Mouse (Mus musculus) spleen, postnatal 36 days (tissue): ENCODE results near the gene Nacc1.

Experiments used
- DNase-seq, 2 experiments: peaks; one replicate each; pipeline ENCODE4 v3.0.0; 2022; ENCODE audit warnings: low spot score in 2 of 2, mixed read lengths in 1 of 2

The Nacc1 gene

DNA sequence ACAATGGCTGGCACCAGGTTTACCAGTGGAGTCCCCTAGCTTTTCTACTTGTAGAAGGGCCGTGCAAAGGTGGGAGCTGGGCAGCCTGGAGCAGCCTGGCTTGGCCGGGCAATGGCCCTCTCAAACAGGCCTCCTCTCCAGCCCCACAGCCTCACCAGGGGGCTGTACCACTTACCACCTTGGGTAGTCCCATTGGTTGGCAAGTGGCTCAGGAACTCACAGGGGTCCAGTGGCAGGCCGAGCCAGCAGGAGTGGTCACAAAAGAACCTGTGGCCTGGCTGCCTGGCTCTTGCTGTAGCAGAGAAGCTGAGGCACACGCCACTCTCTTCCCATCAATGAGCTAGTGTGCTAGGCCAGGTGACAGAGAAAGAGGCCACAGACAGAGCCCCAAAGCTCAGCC, 26.5 kb upstream of the Nacc1 start:
- DNase-seq, result no peak

DNA sequence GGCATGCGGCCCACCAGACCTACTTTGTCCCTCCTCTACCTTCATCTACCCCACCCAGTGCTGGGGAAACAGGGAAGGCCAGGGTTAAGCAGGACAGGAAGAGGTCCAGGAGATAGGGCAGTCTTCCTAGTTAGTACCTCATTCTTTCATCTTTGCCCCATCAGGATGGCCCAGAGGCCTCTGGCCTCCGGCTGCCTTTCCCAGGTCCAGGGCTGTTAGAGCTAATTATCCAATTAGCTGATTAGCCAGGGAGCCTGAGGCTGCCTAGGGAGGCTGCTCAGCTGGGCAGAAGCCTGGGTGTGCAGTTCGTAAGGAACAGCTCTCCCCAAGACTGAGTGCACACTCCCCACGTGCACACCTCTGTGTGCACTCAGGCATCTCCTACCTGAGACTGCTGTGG, 25.7 kb upstream of the Nacc1 start:
- no peak for DNase-seq

DNA sequence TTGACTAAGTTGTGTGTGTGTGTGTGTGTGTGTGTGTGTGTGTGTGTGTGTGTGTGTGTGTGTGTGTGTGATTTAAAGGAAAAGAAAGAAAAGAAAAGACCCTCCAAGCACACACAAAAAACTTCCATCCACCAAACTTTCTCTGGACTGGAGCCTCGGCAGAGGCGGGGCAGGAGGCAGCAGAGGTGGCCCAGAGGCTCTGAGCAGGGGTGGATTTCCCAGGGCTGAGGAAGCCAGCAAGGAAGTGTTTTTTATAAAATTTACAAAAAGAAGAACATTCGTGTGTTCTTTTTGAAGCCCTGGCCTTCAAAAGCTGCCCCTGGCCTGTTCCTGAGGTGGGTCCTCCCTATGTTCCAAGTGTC, 25.1 kb upstream of the Nacc1 start:
- no peak for DNase-seq

DNA sequence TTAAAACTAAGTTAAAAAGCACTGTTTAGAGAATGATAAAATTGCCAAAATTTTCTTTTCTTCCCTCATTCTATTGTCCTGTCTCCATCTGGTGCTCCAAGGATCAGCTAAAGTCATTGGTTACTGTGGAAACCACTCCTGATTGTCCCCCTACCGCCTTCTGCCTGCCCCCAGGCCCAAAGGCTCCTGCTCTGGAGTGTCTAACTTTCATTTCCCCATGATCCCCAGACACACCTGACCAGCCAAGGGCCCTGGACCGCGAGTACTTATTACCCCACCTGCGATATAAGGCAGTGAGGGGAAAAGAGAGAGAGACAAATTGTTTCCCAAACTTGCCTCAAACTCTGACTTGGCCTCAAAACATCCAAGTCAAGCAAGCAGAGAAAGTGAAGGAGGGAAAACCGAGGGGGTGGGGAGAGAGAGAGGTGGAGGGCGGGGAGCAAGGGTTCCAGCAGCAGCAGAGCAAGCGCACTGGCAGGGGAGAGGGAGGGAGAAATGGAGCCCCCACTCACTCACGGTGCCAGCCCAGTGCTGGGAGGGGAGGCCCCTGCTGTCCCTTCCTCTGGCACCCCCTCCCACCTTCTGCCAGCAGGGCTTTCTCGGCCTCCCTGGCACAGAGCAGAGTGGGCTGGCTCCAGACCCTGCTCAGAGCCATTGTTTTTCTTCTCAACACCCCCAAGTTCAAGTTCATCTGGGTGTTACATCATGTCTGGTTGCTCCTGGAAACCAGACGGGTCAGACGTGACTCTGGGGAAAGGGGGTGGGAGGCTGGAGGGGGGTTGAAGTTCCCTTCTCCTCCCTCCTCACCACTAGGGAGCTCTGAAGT, 24.5 kb upstream of the Nacc1 start:
- no peak for DNase-seq

DNA sequence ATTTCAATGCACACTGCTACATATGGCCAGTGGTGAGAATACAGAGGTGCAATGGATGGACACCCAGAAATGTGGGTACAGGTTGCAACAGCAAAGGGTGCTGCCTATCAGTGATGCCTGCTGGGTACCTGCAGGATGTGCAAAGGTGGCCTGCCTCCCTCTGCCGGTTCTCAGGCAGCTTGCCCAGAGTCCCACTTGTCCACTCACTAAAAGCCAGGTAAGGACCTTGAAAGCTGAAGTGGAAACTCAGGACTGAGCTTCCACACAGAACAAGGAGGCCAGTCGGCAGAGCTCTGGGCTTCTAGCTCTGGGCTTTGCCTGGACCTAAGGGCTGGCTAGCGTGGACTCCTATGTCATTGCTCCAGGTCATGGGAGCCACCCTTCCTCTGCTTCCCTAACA, 23.6 kb upstream of the Nacc1 start:
- DNase-seq, result no peak

DNA sequence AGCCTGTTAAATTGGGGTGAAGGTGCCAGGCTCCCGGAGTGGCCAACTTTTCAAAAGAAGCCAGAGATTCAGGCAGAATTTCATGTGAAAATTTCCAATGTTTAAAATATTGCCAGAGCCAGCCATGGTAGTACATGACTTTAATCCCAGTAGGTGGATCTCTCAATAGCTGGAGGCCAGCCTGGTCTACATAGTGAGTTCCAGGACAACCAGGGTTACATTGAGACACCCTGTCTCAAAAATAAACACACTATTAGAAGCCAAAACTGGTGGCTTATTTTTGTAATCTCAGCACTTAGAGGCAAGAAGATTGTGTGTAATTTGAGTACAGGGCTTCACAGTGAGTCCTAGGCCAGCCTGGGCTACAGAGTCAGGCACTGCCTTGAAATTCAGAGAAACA, 22.3 kb upstream of the Nacc1 start:
- DNase-seq, result no peak

DNA sequence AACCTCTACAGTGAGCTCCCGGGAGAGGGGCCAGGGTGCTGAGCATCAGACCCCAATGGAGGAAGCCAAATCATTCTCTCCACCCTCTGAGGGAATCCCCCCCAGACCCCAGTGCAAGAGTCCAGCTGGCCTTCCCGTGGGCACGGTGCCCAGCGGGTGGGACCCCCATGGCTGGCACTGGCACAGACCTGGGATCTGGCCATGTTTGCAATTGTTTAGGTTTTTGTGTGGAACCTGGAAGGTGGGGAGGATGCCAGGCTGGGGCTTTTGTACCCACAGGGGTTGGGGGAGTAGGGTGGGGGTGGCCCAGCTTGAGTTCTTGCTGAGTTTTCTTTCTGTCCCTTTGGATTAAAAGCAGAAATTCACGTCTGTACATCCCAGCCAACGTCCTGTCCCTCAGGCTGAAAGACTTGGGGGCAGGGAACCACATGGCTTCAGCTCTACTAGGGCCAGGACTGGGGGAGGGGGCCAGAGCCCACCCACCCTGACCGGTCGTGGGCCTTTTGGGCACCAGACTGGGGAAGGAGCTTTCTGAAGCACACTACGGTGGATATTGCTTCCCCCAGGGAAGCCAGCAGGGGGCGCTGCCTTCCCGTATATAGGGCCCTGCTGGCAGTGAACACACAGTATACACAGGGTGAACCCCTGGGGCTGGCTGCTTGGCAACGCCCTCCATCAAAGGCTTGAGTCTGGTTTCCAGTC, 21.3 kb upstream of the Nacc1 start:
- peak; percentile 78 to 87 for DNase-seq

DNA sequence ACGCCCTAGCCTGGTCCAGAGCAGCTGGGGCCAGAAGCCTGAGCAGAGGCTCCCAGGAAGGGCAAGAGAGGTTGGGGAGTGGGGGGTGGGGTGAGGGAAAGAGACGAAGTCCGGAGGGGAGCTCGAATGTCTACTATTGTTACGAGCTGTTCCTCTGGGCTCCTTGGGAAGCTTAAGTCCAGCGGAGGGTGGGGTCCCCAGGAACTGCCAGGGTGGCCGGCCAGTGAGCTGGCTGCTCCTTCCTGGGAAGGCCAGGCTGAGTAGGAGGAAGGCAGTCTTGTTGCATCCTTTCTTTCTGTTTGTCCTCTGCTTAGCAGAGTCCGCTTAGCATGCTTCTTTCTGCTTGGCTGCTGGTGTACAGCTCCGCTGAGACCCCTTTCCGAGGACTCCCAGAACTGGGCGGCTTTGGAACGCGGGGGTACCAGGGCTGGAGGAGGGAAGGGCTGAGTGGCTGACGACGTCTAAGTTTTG, 20.4 kb upstream of the Nacc1 start:
- DNase-seq, result no peak

DNA sequence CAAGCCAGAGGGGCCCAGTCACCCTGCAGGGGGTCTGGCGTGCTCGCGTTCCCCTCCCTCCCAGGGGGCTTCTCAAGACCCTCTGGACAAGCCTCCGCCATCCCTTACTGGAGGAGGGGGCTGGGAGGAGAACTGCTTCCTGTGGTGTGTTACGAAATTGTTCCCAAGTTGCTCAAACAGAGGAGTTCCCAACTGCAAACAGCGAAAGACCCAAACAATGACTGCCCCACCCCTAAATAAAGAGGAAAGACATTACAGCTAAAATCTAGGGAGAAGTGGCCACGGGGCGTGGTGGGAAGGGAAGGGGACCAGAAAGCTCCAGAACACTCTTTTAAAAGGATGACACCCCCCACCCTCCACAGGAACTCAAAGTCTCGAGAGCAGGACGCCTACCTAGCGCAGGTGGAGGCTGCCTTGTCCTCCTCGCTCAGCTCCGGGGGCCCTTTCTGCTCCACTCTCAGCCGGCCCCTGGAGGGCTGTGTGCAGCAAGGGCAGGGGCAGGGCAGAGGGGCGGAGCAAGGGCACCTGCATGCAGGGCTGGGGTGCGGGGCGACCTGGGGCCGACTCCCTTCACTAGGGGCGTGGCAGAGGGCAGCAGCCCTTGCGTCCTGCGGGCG, 19.7 kb upstream of the Nacc1 start:
- peak; percentile 88 to 90 for DNase-seq

DNA sequence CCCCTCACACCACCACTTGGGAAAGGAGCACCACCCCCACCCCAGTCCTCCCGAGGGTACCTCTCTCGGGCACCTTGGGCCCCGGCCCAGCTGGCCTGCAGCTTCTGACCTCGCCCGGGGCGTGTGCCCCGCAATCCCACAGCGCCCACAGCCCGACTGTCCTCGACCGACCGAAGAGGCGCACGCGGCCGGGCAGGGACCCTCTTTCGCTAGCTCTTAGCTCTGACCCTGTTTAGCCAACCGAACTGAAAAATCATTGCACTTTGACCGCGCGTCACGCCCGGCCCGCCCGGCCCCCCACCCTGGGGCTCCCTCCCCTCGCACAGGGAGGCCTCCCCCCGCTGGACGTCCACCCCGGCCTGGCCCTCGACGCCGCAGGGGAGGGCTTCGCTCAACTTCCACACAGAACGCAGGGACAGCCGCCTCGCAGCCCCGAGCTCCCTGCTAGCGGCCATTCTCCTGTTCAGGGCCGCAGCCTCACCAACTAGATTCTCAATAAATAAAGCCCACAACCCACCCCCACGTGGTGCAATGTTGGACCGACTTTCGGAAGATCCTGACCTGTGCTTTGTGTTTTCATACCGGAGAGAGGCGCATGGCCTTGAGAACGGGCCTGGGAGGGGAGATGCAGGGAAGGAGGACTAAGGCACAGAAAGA, 19.1 kb upstream of the Nacc1 start:
- DNase-seq, result no peak

DNA sequence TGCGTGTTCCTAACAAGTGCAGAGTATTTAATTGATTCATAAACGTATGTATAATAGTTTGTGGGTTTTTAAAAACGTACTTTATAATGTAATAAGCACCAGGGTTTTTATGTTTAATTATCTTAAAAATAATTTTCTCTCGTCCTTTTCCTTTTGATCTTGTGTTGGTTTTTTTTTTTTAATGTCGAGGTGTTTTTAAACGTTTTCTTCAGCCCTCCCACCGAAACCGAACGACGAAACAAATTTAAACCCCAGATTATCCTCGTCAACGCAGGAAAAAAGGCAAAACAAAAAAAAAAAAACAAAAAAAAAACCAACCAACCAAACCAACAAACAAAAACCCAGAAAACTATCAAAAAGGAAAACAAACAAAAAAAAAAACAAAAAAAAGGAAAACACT, 18.3 kb upstream of the Nacc1 start:
- no peak for DNase-seq

DNA sequence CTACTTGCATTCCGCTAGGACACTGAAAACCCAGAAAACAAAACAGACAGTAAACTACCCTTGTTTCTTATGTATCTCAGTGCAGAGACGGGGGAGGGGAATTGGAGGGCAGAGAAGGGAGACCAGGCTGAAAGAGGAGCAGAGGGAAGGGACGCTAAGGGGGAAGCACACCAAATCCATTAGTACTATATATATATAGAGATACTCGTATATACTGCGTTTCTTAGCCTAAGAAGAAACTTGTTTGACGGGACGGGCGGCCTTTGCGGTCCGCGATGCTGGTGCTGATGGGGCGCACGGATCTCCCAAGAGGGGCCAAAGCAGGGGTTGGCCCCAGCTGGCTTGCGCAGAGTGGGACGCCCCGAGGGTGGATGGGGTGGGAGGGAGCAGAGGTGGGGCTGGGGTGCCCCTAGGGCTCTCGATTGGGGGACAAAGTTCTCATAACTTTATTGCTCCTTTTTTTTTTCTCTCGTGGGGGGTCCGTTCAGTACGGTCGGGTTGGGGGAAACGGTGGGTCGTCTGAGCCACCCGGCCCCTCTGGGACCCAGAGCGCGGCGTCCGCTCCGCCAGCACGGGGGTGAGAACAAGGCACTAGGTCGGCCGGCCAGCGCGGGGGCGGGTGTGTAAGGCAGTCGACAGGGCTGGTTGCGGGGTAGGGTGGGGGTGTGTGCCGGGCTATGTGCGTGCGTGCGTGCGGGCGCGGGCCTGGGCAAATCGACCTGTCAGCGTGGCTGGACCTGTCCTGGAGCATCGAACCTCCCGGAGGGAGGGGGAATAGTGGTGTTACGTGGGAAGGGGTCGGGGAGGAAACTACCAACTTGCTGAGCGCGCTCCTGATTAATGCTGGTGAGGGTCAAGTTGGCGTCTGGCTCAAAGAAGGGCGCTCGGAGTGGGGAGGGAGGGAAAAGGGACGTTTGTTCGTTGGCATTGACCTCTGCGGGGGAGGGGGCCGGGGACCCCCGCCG, 17.5 kb upstream of the Nacc1 start:
- peak; percentile 63 to 68 for DNase-seq

DNA sequence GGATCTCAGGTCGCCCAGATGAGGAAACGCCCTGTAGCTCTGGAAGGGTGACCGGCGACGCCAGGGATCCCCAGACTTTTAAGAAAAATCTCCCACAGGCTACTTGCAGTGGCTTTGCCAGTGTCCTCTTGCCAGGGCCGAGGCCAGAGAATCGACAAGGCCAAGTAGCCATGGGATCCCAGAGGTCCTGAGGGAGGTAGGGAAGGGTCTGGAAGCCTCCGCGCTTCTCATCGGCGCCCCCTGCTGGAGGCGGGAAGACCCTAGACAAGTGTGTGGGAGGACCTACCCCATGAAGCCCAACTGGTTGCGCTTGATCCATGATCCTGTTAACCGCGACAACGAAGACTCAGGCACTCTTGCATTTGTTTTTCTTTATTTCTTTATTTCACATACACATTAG, 16.7 kb upstream of the Nacc1 start:
- peak; percentile 75 to 85 for DNase-seq

DNA sequence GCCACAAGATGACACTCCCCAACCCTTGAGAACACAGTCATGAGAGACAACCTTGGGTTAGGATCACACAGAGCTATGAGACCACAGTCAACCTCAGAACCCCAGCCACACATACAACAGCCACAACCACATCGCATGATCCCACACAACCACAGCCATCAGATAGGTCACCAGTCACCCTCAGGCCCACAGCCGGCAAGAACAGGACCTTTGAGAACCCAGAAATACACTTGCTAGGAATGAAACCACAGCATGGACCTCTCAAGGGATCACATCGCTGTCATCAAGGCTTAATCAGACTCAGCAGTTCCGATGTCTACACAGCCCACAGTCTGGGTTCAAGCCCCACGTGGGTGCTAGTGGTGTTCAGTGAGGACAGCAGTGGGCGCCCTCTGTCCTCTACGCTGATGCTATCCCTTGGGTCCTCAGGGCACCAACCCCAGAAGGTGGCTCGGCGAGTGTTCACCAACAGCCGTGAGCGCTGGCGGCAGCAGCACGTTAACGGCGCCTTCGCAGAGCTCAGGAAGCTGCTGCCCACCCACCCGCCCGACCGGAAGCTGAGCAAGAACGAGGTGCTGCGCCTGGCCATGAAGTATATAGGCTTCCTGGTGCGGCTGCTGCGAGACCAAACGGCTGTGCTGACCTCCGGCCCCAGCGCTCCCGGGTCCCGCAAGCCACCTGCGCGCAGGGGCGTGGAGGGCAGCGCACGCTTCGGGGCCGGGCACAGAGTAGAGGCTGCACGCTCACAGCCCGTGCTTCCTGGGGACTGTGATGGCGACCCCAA, 16.0 kb upstream of the Nacc1 start:
- peak; percentile 52 to 57 for DNase-seq

DNA sequence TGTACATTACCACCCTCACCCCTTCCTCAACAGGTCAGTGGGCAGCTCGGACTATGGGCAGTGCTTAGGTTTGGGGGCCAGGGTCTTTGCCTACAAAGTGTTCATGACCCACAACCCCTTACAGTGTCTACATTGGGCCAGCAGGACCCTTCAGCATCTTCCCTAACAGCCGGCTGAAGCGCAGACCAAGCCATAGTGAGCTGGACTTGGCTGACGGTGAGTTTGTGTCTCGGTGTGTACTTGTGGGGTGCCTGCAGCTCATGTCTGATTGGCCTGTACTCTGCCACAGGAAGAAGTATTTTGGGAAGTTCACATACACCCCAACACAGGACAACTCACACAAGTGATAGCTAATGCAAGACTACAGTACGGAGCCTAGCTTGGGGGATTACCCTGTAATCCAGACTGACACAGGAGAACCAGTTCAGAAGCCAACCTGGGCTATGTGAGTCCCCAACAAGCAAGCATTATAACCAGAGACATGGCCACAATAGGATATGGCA, 15.4 kb upstream of the Nacc1 start:
- peak; percentile 30 to 36 for DNase-seq

DNA sequence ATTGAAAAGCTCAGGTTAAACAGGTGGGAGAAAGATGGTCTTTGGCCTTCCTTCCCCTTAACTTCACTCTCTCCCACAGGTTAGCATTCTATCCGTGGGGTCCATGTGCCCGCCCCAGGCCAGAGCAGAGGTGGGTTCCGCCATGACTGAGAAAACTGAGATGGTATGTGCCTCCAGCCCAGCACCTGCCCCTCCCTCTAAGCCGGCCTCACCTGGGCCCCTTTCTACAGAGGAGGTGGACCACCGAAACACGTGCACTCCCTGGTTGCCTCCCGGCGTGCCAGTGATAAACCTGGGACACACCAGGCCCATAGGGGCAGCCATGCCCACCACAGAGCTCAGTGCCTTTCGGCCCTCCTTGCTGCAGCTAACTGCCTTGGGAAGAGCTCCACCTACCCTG, 14.9 kb upstream of the Nacc1 start:
- DNase-seq, result peak; percentile 24 to 34

DNA sequence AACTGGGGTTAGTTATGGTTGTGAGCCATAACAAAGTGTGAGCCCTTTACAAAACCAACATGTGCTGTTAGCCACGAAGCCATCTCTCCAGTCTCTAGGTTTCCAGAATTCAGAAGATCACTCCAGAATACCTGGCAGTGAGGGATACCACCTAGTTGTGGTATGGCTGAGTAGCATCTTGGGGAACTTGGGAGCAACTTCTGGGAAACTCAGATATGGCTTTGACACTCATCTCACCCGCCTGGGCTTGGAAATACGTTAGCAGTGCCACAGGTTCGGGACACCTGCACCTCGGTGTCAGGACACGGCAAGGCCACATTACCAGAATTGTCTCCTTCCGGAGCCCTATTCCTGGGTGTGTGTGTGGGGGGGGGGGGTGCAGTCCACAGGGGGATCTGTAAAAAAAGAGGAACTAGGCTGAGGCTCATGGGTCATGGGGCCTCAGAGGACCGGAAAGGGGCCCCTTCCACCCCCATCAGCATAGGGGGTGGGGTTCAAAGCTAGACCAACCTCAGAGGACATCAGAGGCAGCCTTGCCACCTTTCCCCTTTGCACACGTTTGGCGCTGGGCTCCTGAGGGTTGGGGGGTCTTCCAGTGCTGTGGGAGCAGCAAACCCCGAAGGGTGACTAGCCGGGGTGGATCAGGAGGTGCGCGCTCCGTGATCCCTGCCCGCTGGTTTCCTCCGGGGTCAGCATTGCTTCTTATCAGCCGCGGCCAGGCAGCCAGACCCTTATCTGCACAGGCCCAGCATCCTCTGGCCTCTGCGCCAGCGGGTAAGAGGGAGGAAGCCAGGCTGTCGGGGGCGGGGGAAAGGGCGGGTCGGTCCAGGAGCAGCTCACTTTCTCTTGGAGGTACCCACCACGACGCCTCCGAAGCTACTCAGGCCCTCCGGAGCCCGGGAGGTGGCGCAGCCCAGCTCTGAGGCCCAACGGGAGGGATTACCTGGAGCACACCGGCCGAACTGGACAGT, 13.6 kb upstream of the Nacc1 start, which contains the start of gene Lyl1:
TSS of gene Lyl1 (plus strand) at position 517 of the 971 bp plus-strand sequence.
- peak; percentile 88 to 90 for DNase-seq

DNA sequence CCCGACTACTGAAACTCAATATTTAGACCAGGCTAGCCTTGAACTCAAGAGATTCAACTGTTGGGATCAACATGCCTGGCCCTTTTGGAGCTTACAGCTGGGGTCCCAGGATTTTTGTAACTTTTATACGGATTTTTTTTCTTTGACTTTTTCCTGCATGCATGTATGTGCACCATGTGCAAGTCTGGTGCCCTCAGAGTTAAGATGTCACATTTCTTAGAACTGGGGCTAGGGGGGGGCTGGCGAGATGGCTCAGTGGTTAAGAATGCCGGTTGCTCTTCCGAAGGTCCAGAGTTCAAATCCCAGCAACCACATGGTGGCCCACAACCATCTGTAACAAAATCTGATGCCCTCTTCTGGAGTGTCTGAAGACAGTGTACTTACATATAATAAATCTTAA, 12.9 kb upstream of the Nacc1 start:
- DNase-seq, result peak in 1 of 2 experiments; percentile 32

DNA sequence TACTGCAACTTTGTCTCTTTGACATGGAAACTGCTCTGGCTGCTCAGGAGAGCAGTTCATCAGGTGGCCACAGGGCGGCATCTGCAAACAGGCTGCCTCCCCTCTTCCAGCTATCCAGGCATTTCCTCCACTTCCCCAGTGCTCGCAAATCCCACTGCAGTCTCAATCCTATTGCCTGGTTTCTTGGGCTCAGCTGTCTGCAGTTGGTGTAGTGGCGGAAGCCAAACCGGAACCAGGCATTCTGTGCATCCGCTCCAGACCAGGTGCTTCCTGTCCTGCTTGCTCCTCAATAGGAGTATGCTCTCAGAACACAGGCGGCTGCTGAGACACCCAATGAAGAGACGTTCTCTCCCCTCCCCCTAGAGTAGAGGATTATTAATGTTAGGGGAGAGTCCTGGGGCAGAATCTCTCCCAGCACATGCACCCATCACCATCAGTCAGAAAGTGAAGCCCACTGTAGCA, 12.2 kb upstream of the Nacc1 start:
- DNase-seq, result peak; percentile 74 to 81
